Mouse (Mus musculus): ENCODE data around the gene Blzf1.
A peak's percentile ranks its signal among the peaks of the same experiment; 100 is the strongest.

DNA sequence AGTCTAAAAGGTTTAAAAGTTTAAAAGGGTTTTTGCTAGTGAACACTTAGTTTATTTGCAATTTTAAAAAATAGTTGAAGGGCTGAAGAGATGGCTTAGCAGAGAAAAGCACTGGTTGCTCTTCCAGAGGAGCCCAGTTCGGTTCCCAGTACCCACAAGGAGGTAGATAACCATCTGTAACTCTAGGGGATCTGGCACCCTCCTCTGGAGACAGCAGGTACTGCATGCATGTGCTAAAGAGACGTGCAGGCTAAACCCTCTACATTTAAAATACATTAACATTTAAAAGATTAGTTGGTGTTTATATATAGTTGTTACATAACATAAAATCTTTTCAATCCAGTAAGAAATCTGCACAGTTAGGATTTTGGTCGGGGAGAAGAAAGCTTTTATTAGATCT, 34.9 kb upstream of the Blzf1 start:
- TF ChIP-seq CTCF (IDR thresholded peaks at IDR 0.05; ENCODE audit: extremely low read depth, insufficient read depth, low read length) (peak; percentile 45), POLR2A (IDR thresholded peaks at IDR 0.05; ENCODE audit: extremely low read depth, insufficient read depth, low read length) (no peak)
